Comparison of ENCODE assay signal across 8 mouse cellular contexts in genomic region chr2:180334551-180334986, GRCm38 (mm10). TPM values are rescaled to one million over a fixed set of nuclear protein-coding genes. Genes with fewer than 3 reads are reported as not detected.
DNase-seq lines count a peak whose midpoint lies in the region; ATAC-seq and TF ChIP-seq lines count a peak whose summit lies in the region.

Gata5 (minus strand) TSS chr2:180334699.

- peak; percentile 83 for DNase-seq in embryonic facial prominence, embryonic 10.5 days (ENCODE audit: low spot score)
- peak; percentile 70 for DNase-seq in kidney, postnatal 0 days (ENCODE audit: low spot score)
- peak; percentile 90 for DNase-seq in lung, postnatal 10 days
- DNase-seq in stomach, postnatal 0 days (ENCODE audit: low spot score), result peak; percentile 81
- no peak for DNase-seq in layer of hippocampus, postnatal 10 days (ENCODE audit: low spot score in 2 of 2)
- no peak for DNase-seq in thymus, postnatal 36 days

- H3K4me2 ChIP-seq in heart, embryonic 12.5 days, result peak within 1 kb of the TSS; percentile 85
- H3K4me2 ChIP-seq in kidney, postnatal 0 days (ENCODE audit: low read length), result peak within 1 kb of the TSS; percentile 76
- peak within 1 kb of the TSS; percentile 64 for H3K4me2 ChIP-seq in stomach, postnatal 0 days (replicated peaks; ENCODE audit: low read depth)

- under 1% methylated on average over 33 of the region's 33 CpGs for WGBS in embryonic facial prominence, embryonic 10.5 days
- WGBS in heart, embryonic 12.5 days, result under 1% methylated on average over 33 of the region's 33 CpGs
- WGBS in kidney, postnatal 0 days, result 0% methylated on average over 30 of the region's 33 CpGs
- WGBS in stomach, postnatal 0 days, result 2% methylated on average over 29 of the region's 33 CpGs

- no peak for TF ChIP-seq CTCF in kidney, postnatal 0 days (IDR thresholded peaks at IDR 0.05; ENCODE audit: low read depth)
- no peak for TF ChIP-seq CTCF in stomach, postnatal 0 days (IDR thresholded peaks at IDR 0.05; ENCODE audit: low read depth)

- peak within 1 kb of the TSS; percentile 57 for H3K4me3 ChIP-seq in embryonic facial prominence, embryonic 10.5 days
- peak within 1 kb of the TSS; percentile 87 for H3K4me3 ChIP-seq in heart, embryonic 12.5 days
- peak within 1 kb of the TSS; percentile 41 for H3K4me3 ChIP-seq in kidney, postnatal 0 days (replicated peaks; ENCODE audit: low read depth, low read length)
- peak within 1 kb of the TSS; percentile 53 for H3K4me3 ChIP-seq in stomach, postnatal 0 days (ENCODE audit: low read depth, low read length)

- TF ChIP-seq EP300 in stomach, postnatal 0 days (optimal IDR thresholded peaks at IDR 0.05), result no peak

- peak within 1 kb of the TSS; percentile 98 for H3K9ac ChIP-seq in heart, embryonic 12.5 days
- peak within 1 kb of the TSS; percentile 43; the same call in 1 of the 2 replicates for H3K9ac ChIP-seq in kidney, postnatal 0 days (ENCODE audit: low read depth, low read length)
- peak within 1 kb of the TSS; percentile 66 for H3K9ac ChIP-seq in stomach, postnatal 0 days (ENCODE audit: low read length)

- peaks cover 97% of the 10 kb centered on the region for H3K27me3 ChIP-seq in embryonic facial prominence, embryonic 10.5 days (replicated peaks; ENCODE audit: low read depth, poor library complexity, severe bottlenecking)
- no peaks in the 10 kb centered on the region for H3K27me3 ChIP-seq in heart, embryonic 12.5 days (replicated peaks)
- peaks cover 35% of the 10 kb centered on the region for H3K27me3 ChIP-seq in kidney, postnatal 0 days (ENCODE audit: insufficient read depth, low read length)
- no peaks in the 10 kb centered on the region; the same call in 1 of the 2 replicates for H3K27me3 ChIP-seq in stomach, postnatal 0 days (ENCODE audit: control insufficient read depth, insufficient read depth, low read length)

- H3K36me3 ChIP-seq in embryonic facial prominence, embryonic 10.5 days (replicated peaks), result no peaks in the 10 kb centered on the region
- peaks cover 7% of the 10 kb centered on the region for H3K36me3 ChIP-seq in heart, embryonic 12.5 days
- no peaks in the 10 kb centered on the region for H3K36me3 ChIP-seq in kidney, postnatal 0 days (ENCODE audit: insufficient read depth, low read length)
- no peaks in the 10 kb centered on the region for H3K36me3 ChIP-seq in stomach, postnatal 0 days (ENCODE audit: control insufficient read depth, insufficient read depth, low read length)

- no peaks in the 10 kb centered on the region for H3K9me3 ChIP-seq in embryonic facial prominence, embryonic 10.5 days
- H3K9me3 ChIP-seq in heart, embryonic 12.5 days (replicated peaks), result no peaks in the 10 kb centered on the region
- no peaks in the 10 kb centered on the region for H3K9me3 ChIP-seq in kidney, postnatal 0 days (replicated peaks; ENCODE audit: low read length)
- no peaks in the 10 kb centered on the region for H3K9me3 ChIP-seq in stomach, postnatal 0 days (ENCODE audit: control insufficient read depth, low read length)

- peaks cover 40% of the 10 kb centered on the region for H3K4me1 ChIP-seq in embryonic facial prominence, embryonic 10.5 days
- peaks cover 80% of the 10 kb centered on the region for H3K4me1 ChIP-seq in heart, embryonic 12.5 days (replicated peaks)
- 0 out of 2 replicates have a peak, but pooled peaks cover 10% of the 10 kb centered on the region for H3K4me1 ChIP-seq in kidney, postnatal 0 days (replicated peaks; ENCODE audit: insufficient read depth, low read length)
- no peaks in the 10 kb centered on the region; the same call in 1 of the 2 replicates for H3K4me1 ChIP-seq in stomach, postnatal 0 days (replicated peaks; ENCODE audit: control insufficient read depth, insufficient read depth)

- no peak within 1 kb of the TSS; the same call in 1 of the 2 replicates for H3K27ac ChIP-seq in embryonic facial prominence, embryonic 10.5 days (replicated peaks)
- H3K27ac ChIP-seq in heart, embryonic 12.5 days (ENCODE audit: poor library complexity, severe bottlenecking), result peak within 1 kb of the TSS; percentile 94
- no peak within 1 kb of the TSS for H3K27ac ChIP-seq in kidney, postnatal 0 days
- peak within 1 kb of the TSS; percentile 80 for H3K27ac ChIP-seq in stomach, postnatal 0 days (replicated peaks)

- peak; percentile 92 for ATAC-seq in heart, embryonic 12.5 days (ENCODE audit: insufficient number of reproducible peaks, low FRiP score)
- ATAC-seq in kidney, postnatal 0 days (replicated peaks; ENCODE audit: low FRiP score, low read depth), result peak; percentile 82
- peak; percentile 57 for ATAC-seq in stomach, postnatal 0 days (ENCODE audit: low FRiP score, low TSS enrichment)
- ATAC-seq in cerebellum, adult (ENCODE audit: insufficient number of reproducible peaks, low FRiP score, low TSS enrichment), result no peak; the same call in 1 of the 2 replicates

RNA-seq across cellular contexts. Expression of gene Gata5, which starts in this region (rescaled TPM):
- polyA plus RNA-seq in embryonic facial prominence, embryonic 10.5 days (2016; fragmentation: Nextera tagmentation; extraction: Ambion mirVana), result 0.57 and 0.65 TPM in 2 replicates
- polyA plus RNA-seq in heart, embryonic 12.5 days (2016; fragmentation: Nextera tagmentation; extraction: Ambion mirVana), result 24.7 and 28.4 TPM in 2 replicates
- polyA plus RNA-seq in kidney, postnatal 0 days (2015; fragmentation: Nextera tagmentation; extraction: Ambion mirVana), result 1.9 TPM in 2 replicates
- polyA plus RNA-seq in stomach, postnatal 0 days (2015; fragmentation: Nextera tagmentation; extraction: Ambion mirVana), result 5.9 and 6.6 TPM in 2 replicates
- total RNA-seq in layer of hippocampus, postnatal 10 days (2021), result not detected

Comparison
In these comparisons a context has a peak if more than half of its experiments do, and no peak if none do; other contexts are left out.
1. Peak in DNase-seq and H3K4me3 ChIP-seq in embryonic facial prominence, embryonic 10.5 days; RNA of the gene not detected or under 1 TPM.
2. DNase-seq: peak in kidney, postnatal 0 days (single experiment), lung, postnatal 10 days (single experiment) and stomach, postnatal 0 days (single experiment); none in layer of hippocampus, postnatal 10 days (0 of 2) and thymus, postnatal 36 days (0 of 2).
3. H3K27ac ChIP-seq: peak in heart, embryonic 12.5 days (single experiment) and stomach, postnatal 0 days (single experiment); none in embryonic facial prominence, embryonic 10.5 days (single experiment) and kidney, postnatal 0 days (single experiment).
4. H3K9ac ChIP-seq: peak in every context shown above with its lines; median percentile 98 in heart, embryonic 12.5 days; 66 in stomach, postnatal 0 days; 43 in kidney, postnatal 0 days.
5. Peak in every context shown above with its lines, with median percentiles within 50 percentile points of each other: H3K4me3 ChIP-seq and H3K4me2 ChIP-seq.